In the genomic region with DNA sequence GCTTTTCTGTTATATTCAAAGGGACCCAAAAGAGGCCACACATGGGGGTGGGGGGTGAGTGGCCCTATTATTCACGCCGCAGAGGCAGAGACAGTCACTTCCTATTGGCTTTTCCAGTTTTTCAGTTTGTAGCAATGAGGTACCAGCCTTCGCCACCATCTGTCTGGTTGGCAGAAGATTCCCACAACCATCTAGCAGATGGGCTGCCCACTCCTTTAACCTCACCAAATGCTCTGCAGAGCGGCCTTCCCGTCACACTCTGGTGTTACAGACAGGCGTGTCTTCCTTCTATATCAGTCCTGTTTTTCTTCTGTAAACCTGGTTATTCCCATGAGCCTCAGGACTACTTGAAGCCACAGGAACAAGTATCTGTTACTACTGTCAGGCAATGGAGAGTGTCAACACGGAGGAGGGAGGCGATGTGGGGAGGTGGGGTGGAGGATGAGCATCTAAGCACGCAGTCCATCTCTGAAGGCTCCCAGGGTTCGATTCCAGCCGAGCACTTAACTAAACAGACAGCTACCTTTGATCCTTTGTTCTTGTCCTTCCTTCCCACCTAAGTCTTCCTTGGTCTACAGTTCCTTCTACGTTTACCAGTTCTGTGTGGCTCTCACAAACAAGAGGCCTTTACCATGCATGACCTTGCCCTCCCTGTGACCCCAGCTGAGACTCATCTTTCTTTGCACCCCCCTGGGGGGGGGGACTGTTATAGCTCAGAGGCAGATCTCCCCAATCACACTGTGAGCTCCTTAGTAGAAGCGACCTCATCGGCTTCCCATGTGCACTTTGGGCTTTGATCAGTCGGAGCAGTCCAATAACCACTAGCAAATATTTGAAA, we compare ENCODE assay signal across 11 mouse cellular contexts. TPM values are rescaled to one million over a fixed set of nuclear protein-coding genes. Genes with fewer than 3 reads are reported as not detected.
DNase-seq lines count a peak whose midpoint lies in the region; ATAC-seq lines count a peak whose summit lies in the region.
"Had no signal": no experiment of that assay in that cellular context is flagged by ENCODE, and none has a peak within 500 bp of the region (broad histone marks: within the 10 kb centered on the region; RNA-seq: fewer than 3 reads in every experiment).

No protein-coding gene starts in this region.

- H3K27ac ChIP-seq in heart, embryonic 11.5 days (ENCODE audit: low read depth, low read length), result no peak overlapping the region
- H3K27ac ChIP-seq: midbrain, embryonic 15.5 days had no signal

- no peak overlapping the region for H3K4me3 ChIP-seq in heart, embryonic 11.5 days (ENCODE audit: low read depth, low read length)
- H3K4me3 ChIP-seq: midbrain, embryonic 15.5 days had no signal

- H3K9ac ChIP-seq in heart, embryonic 11.5 days (ENCODE audit: low read depth, low read length), result no peak overlapping the region
- H3K9ac ChIP-seq: midbrain, embryonic 15.5 days had no signal

- H3K4me2 ChIP-seq in heart, embryonic 11.5 days, result no peak overlapping the region
- H3K4me2 ChIP-seq: midbrain, embryonic 15.5 days had no signal

- 81% methylated on average over 15 of the region's 15 CpGs for WGBS in heart, embryonic 11.5 days (ENCODE audit: insufficient replicate concordance)

- no peak for ATAC-seq in heart, embryonic 11.5 days (replicated peaks; ENCODE audit: insufficient number of reproducible peaks, low FRiP score, low TSS enrichment)
- ATAC-seq: activated CD4-positive, CD25-positive, alpha-beta regulatory T cell, adult 4 months; midbrain, embryonic 15.5 days had no signal

- no peaks in the 10 kb centered on the region for H3K27me3 ChIP-seq in heart, embryonic 11.5 days (ENCODE audit: control insufficient read depth, insufficient read depth, low read length)
- H3K27me3 ChIP-seq: midbrain, embryonic 15.5 days had no signal

- H3K4me1 ChIP-seq in heart, embryonic 11.5 days (ENCODE audit: control insufficient read depth, insufficient read depth, low read length), result peaks cover 34% of the 10 kb centered on the region
- H3K4me1 ChIP-seq: midbrain, embryonic 15.5 days had no signal

- H3K9me3 ChIP-seq in heart, embryonic 11.5 days (replicated peaks; ENCODE audit: control insufficient read depth, low read length), result no peaks in the 10 kb centered on the region
- H3K9me3 ChIP-seq: midbrain, embryonic 15.5 days had no signal

- peak; percentile 66 for DNase-seq in heart, adult 11 months
- peak; percentile 98 for DNase-seq in cerebellum, adult 9-10 months
- peak; percentile 63 to 82 for DNase-seq in layer of hippocampus, adult 8-10 months (ENCODE audit: low spot score in 2 of 2)
- DNase-seq in right cerebral cortex, adult 2 months (ENCODE audit: low spot score in 2 of 2), result peak; percentile 77 to 84
- no peak for DNase-seq in lung, postnatal 10 days
- DNase-seq in urinary bladder, postnatal 4 days (ENCODE audit: low spot score in 2 of 2), result no peak
- DNase-seq in kidney, adult 18-20 months, result no peak
- DNase-seq: liver had no signal

- H3K36me3 ChIP-seq in heart, embryonic 11.5 days (ENCODE audit: control insufficient read depth, insufficient read depth, low read length), result no peaks in the 10 kb centered on the region
- H3K36me3 ChIP-seq: midbrain, embryonic 15.5 days had no signal

RNA-seq across cellular contexts. Expression of gene Pip5k1b, which starts 32.0 kb away (rescaled TPM):
- polyA plus RNA-seq in heart, embryonic 11.5 days (2014; fragmentation: Nextera tagmentation; extraction: Ambion mirVana), result 12.3 TPM in 2 replicates
- total RNA-seq in layer of hippocampus, adult 8-10 months (2022), result 10 to 100 TPM; 51.7 to 64.3 (median 57.6) TPM

RNA-seq across cellular contexts. Expression of gene Fam122a, which starts 46.5 kb away (rescaled TPM):
- 42.6 and 43.5 TPM in 2 replicates for polyA plus RNA-seq in heart, embryonic 11.5 days (2014; fragmentation: Nextera tagmentation; extraction: Ambion mirVana)
- 10 to 100 TPM; 27.1 to 30.4 (median 29.0) TPM for total RNA-seq in layer of hippocampus, adult 8-10 months (2022)

Comparison
In these comparisons a context has a peak if more than half of its experiments do, and no peak if none do; other contexts are left out.
1. DNase-seq: peak in heart, adult 11 months (single experiment), cerebellum, adult 9-10 months (single experiment), layer of hippocampus, adult 8-10 months (2 of 2) and right cerebral cortex, adult 2 months (2 of 2); none in lung, postnatal 10 days (single experiment), urinary bladder, postnatal 4 days (0 of 2) and kidney, adult 18-20 months (single experiment).